Mouse (Mus musculus) forebrain, embryonic 13.5 days (tissue): ENCODE measurements around the gene U2af2. TPM values are rescaled to one million over a fixed set of nuclear protein-coding genes. Genes with fewer than 3 reads are reported as not detected.

Source experiments
- ATAC-seq: fragments of 200-750 bp; cut with Nextera tagmentation; 2 replicates; pipeline ENCODE4 v1.8.0; 2017
- H3K27ac ChIP-seq: fragments of 300-500 bp; sonication (generic); 2 replicates; pipeline ENCODE4 v1.5.1; 2015; ENCODE audit warnings: inconsistent platforms, mild to moderate bottlenecking, moderate library complexity
- H3K27me3 ChIP-seq: fragments of 300-500 bp; sonication (generic); 2 replicates; pipeline ENCODE4 v1.6.1; 2015; ENCODE audit warnings: mild to moderate bottlenecking, inconsistent platforms
- H3K36me3 ChIP-seq: fragments of 300-500 bp; sonication (generic); 2 replicates; pipeline ENCODE4 v1.6.1; 2015; ENCODE audit warnings: mild to moderate bottlenecking, inconsistent platforms; ENCODE audit not compliant: poor library complexity, severe bottlenecking
- H3K4me1 ChIP-seq: fragments of 300-500 bp; sonication (generic); 2 replicates; pipeline ENCODE4 v1.6.1; 2015; ENCODE audit warnings: inconsistent platforms
- H3K4me2 ChIP-seq: fragments of 300-500 bp; sonication (generic); 2 replicates; pipeline ENCODE4 v1.6.1; 2015; ENCODE audit warnings: inconsistent platforms, mild to moderate bottlenecking, moderate library complexity
- H3K4me3 ChIP-seq: fragments of 300-500 bp; sonication (generic); 2 replicates; pipeline ENCODE4 v1.5.1; 2015; ENCODE audit warnings: mild to moderate bottlenecking, inconsistent platforms
- H3K9ac ChIP-seq: fragments of 300-500 bp; sonication (generic); 2 replicates; pipeline ENCODE4 v1.6.1; 2015; ENCODE audit warnings: mild to moderate bottlenecking, inconsistent platforms
- H3K9me3 ChIP-seq: fragments of 300-500 bp; sonication (generic); replicated peaks from 2 replicates; pipeline ENCODE4 v1.6.1; 2016; ENCODE audit warnings: inconsistent platforms
- WGBS: fragments of 180-500 bp; shearing (Covaris S2); methylation state at CpG from one replicate; pipeline ENCODE4 v1.1.7; 2015; 5-methylcytosine and 5-hydroxymethylcytosine counted together
- polyA plus RNA-seq: library from polyadenylated mRNA; unstranded; fragments of >200 nt; fragmentation: Nextera tagmentation; extraction: Ambion mirVana; gene quantifications from 2 replicates; pipeline ENCODE4 v1.2.1, GENCODE M21; 2015

The U2af2 gene
- polyA plus RNA-seq, 1 experiment from 2014 or later: 149 TPM

GRCm38 (mm10) chr7:5020685-5021084 lies 41.3 kb upstream of the U2af2 start:
- WGBS: under 1% methylated on average over 10 of the region's 15 CpGs
- H3K4me2 ChIP-seq: peak overlapping the region; percentile 87
- ATAC-seq: peak; percentile 2; the same call in 1 of the 2 replicates

DNA sequence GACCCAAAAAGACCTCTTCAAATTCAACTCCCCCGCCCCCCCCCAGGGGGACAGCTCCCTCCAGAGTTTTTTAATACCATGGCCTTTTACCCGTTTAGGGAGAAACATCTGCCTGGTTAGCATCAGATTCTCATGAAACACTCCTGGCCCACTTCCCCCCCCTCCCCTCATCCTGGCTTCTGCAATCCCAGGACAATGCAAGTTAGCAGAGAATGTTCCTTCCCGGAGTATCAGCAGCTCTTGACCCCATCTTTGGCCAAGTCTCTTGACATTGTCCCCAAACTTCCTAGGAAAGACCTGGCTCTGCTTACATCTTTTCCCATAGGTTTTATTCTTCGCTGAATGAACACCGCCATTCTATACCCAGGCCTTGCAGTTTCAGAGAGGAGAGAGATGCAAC lies 40.7 kb upstream of the U2af2 start:
- Histone ChIP-seq H3K27ac (peak overlapping the region; percentile 51), H3K9ac (peak overlapping the region; percentile 97), H3K36me3 (peaks cover 41% of the 10 kb centered on the region), H3K9me3 (no peaks in the 10 kb centered on the region), H3K4me1 (peaks cover 16% of the 10 kb centered on the region), H3K4me3 (peak overlapping the region; percentile 88), H3K4me2 (peak overlapping the region; percentile 87), H3K27me3 (no peaks in the 10 kb centered on the region)
- 45% methylated on average over 5 of the region's 5 CpGs for WGBS
- no peak for ATAC-seq

More at GRCm38 (mm10) chr7:5020685-5021084, 41.3 kb upstream of the U2af2 start:
- H3K4me1 ChIP-seq: peaks cover 21% of the 10 kb centered on the region
- no peaks in the 10 kb centered on the region for H3K27me3 ChIP-seq
- peaks cover 38% of the 10 kb centered on the region for H3K36me3 ChIP-seq
- no peaks in the 10 kb centered on the region for H3K9me3 ChIP-seq
- peak overlapping the region; percentile 93 for H3K27ac ChIP-seq
- H3K9ac ChIP-seq: peak overlapping the region; percentile 97
- H3K4me3 ChIP-seq: peak overlapping the region; percentile 88

- H3K9me3 ChIP-seq: peaks cover 28% of the 10 kb centered on the region
- H3K9ac ChIP-seq: no peak overlapping the region
- no peaks in the 10 kb centered on the region for H3K27me3 ChIP-seq
- H3K4me2 ChIP-seq: no peak overlapping the region
- no peaks in the 10 kb centered on the region for H3K4me1 ChIP-seq
- H3K27ac ChIP-seq: no peak overlapping the region
- ATAC-seq: no peak
- no peak overlapping the region for H3K4me3 ChIP-seq
- peaks cover 83% of the 10 kb centered on the region for H3K36me3 ChIP-seq
- 98% methylated on average over 22 of the region's 22 CpGs for whole genome bisulfite sequencing
Observed at GRCm38 (mm10) chr7:5029543-5029942, 32.4 kb upstream of the U2af2 start.

DNA sequence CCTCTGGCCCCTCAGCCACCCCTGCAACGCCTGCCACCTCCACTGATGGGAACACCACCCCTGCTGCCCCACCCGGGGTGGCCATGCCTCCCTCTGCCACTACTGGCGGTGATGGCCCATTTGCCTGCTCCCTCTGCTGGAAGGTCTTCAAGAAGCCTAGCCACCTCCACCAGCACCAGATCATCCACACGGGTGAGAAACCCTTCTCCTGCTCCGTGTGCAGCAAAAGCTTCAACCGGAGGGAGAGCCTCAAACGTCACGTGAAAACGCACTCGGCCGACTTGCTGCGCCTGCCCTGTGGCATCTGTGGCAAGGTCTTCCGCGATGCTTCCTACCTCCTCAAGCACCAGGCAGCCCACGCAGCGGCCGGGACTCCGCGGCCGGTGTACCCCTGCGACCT lies 32.0 kb upstream of the U2af2 start:
- no peak for ATAC-seq
- no peaks in the 10 kb centered on the region for H3K27me3 ChIP-seq
- H3K9ac ChIP-seq: no peak overlapping the region
- peaks cover 28% of the 10 kb centered on the region for H3K9me3 ChIP-seq
- H3K36me3 ChIP-seq: peaks cover 87% of the 10 kb centered on the region
- no peak overlapping the region for H3K27ac ChIP-seq
- H3K4me1 ChIP-seq: no peaks in the 10 kb centered on the region
- H3K4me3 ChIP-seq: no peak overlapping the region
- WGBS: 94% methylated on average over 21 of the region's 21 CpGs
- no peak overlapping the region for H3K4me2 ChIP-seq

GRCm38 (mm10) chr7:5030554-5031275 lies 31.2 kb upstream of the U2af2 start:
- no peak for ATAC-seq
- H3K27ac ChIP-seq: no peak overlapping the region
- peaks cover 95% of the 10 kb centered on the region for H3K36me3 ChIP-seq
- H3K4me3 ChIP-seq: peak overlapping the region; percentile 12; the same call in 1 of the 2 replicates
- H3K27me3 ChIP-seq: no peaks in the 10 kb centered on the region
- no peak overlapping the region for H3K4me2 ChIP-seq
- 87% methylated on average over 63 of the region's 63 CpGs for WGBS
- H3K9me3 ChIP-seq: peaks cover 28% of the 10 kb centered on the region
- no peak overlapping the region for H3K9ac ChIP-seq
- no peaks in the 10 kb centered on the region for H3K4me1 ChIP-seq

GRCm38 (mm10) chr7:5031496-5031895 lies 30.4 kb upstream of the U2af2 start:
- no peak overlapping the region for H3K4me2 ChIP-seq
- H3K9ac ChIP-seq: no peak overlapping the region
- H3K4me1 ChIP-seq: no peaks in the 10 kb centered on the region
- peaks cover 28% of the 10 kb centered on the region for H3K9me3 ChIP-seq
- no peak for ATAC-seq
- WGBS: 81% methylated on average over 46 of the region's 46 CpGs
- H3K4me3 ChIP-seq: no peak overlapping the region
- no peaks in the 10 kb centered on the region for H3K27me3 ChIP-seq
- H3K27ac ChIP-seq: no peak overlapping the region
- H3K36me3 ChIP-seq: peaks cover 96% of the 10 kb centered on the region

GRCm38 (mm10) chr7:5033818-5034217 lies 28.1 kb upstream of the U2af2 start, which contains the start of gene 4632433K11Rik:
TSS of gene 4632433K11Rik (plus strand) at chr7:5034118.
- H3K4me3 ChIP-seq: no peak within 1 kb of the TSS
- peaks cover 76% of the 10 kb centered on the region for H3K36me3 ChIP-seq
- H3K4me2 ChIP-seq: no peak within 1 kb of the TSS
- 92% methylated on average over 3 of the region's 3 CpGs for WGBS
- H3K9me3 ChIP-seq: peaks cover 28% of the 10 kb centered on the region
- no peak within 1 kb of the TSS for H3K9ac ChIP-seq
- H3K27ac ChIP-seq: no peak within 1 kb of the TSS
- no peak for ATAC-seq
- 0 out of 2 replicates have a peak, but pooled peaks cover 4% of the 10 kb centered on the region for H3K4me1 ChIP-seq
- no peaks in the 10 kb centered on the region for H3K27me3 ChIP-seq

GRCm38 (mm10) chr7:5035628-5036027 lies 26.3 kb upstream of the U2af2 start:
- H3K36me3 ChIP-seq: peaks cover 58% of the 10 kb centered on the region
- no peak for ATAC-seq
- WGBS: 99% methylated on average over 17 of the region's 17 CpGs

GRCm38 (mm10) chr7:5036136-5036535 lies 25.8 kb upstream of the U2af2 start:
- Histone ChIP-seq H3K4me2 (no peak overlapping the region), H3K9me3 (peaks cover 9% of the 10 kb centered on the region), H3K4me3 (no peak overlapping the region), H3K27ac (no peak overlapping the region), H3K36me3 (peaks cover 54% of the 10 kb centered on the region), H3K27me3 (no peaks in the 10 kb centered on the region), H3K9ac (no peak overlapping the region), H3K4me1 (peaks cover 9% of the 10 kb centered on the region; the same call in 1 of the 2 replicates)
- no peak for ATAC-seq
- 93% methylated on average over 9 of the region's 9 CpGs for WGBS

More at GRCm38 (mm10) chr7:5035628-5036027, 26.3 kb upstream of the U2af2 start:
- Histone ChIP-seq H3K4me2 (no peak overlapping the region), H3K9ac (no peak overlapping the region), H3K9me3 (peaks cover 14% of the 10 kb centered on the region), H3K27ac (no peak overlapping the region), H3K4me3 (no peak overlapping the region), H3K4me1 (peaks cover 9% of the 10 kb centered on the region; the same call in 1 of the 2 replicates), H3K27me3 (no peaks in the 10 kb centered on the region)

GRCm38 (mm10) chr7:5037026-5037425 lies 24.9 kb upstream of the U2af2 start:
- 91% methylated on average over 7 of the region's 7 CpGs for WGBS
- Histone ChIP-seq H3K27ac (no peak overlapping the region), H3K27me3 (no peaks in the 10 kb centered on the region), H3K9ac (no peak overlapping the region), H3K4me2 (0 out of 2 replicates have a peak overlapping the region, but pooled peaks have one; percentile 59), H3K9me3 (no peaks in the 10 kb centered on the region), H3K36me3 (peaks cover 48% of the 10 kb centered on the region), H3K4me3 (no peak overlapping the region), H3K4me1 (peaks cover 9% of the 10 kb centered on the region; the same call in 1 of the 2 replicates)
- no peak for ATAC-seq

DNA sequence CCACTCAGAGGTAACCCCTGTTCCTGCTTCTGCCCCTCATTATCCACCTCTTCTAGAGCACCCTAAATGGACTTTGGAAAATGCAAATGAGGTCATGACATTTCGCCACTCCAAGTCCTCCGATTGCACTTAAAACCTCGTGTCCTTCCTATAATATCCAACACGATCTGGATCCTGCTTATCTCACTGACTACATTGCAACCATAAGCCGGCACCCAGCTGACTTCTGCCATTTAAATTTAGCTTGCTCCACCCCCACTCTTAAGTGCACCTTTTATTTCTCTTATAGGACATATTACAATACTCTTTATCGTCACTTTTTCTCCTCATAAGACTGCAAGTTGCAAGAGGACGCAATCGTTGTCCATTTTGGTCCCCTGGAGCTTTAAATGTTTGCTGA lies 24.5 kb upstream of the U2af2 start:
- no peak overlapping the region for H3K9ac ChIP-seq
- H3K9me3 ChIP-seq: no peaks in the 10 kb centered on the region
- peak overlapping the region; percentile 59 for H3K4me2 ChIP-seq
- H3K4me1 ChIP-seq: peaks cover 9% of the 10 kb centered on the region; the same call in 1 of the 2 replicates
- H3K36me3 ChIP-seq: peaks cover 44% of the 10 kb centered on the region
- peak overlapping the region; percentile 64 for H3K4me3 ChIP-seq
- no peaks in the 10 kb centered on the region for H3K27me3 ChIP-seq
- ATAC-seq: no peak
- WGBS: 89% methylated on average over 8 of the region's 8 CpGs
- H3K27ac ChIP-seq: peak overlapping the region; percentile 88

DNA sequence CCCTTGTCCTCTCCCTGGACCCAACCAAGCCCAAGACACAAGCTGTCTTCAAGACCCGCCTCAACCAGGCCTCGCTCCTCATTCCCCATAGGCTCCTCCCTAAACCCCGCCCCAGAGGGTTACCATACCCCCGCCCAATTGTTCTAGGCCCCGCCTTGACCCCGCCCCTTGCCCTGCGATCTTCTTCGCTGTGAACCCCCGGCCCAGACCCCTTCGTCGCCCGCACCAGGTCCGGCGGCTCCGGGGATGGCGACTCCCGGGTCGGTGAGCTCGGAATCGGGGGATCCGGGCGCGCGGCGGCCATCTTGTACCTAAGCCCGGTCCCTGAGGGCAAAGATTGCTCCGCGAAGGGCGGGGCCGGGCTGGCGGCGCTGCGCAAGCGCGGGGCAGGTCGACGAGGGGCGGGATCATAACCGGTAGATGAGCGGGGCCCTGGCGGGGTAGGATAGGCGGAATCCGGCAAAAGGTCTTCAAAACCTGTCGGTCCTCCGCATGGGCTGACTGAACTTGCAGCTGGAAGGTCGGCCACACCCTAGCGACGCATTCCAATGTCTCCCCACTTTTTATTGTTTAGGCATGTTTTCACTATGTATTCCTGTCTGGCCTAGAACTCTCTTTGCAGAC lies 23.7 kb upstream of the U2af2 start, which contains the start of gene Zfp784:
Gene Zfp784 (minus strand): TSS at position 338 of the 624 bp plus-strand sequence.
- no peaks in the 10 kb centered on the region for H3K27me3 ChIP-seq
- H3K4me1 ChIP-seq: peaks cover 9% of the 10 kb centered on the region; the same call in 1 of the 2 replicates
- H3K9ac ChIP-seq: peak within 1 kb of the TSS; percentile 72
- H3K36me3 ChIP-seq: peaks cover 36% of the 10 kb centered on the region
- under 1% methylated on average over 48 of the region's 48 CpGs for WGBS
- peak within 1 kb of the TSS; percentile 88 for H3K27ac ChIP-seq
- ATAC-seq: peak; percentile 97
- H3K4me3 ChIP-seq: peak within 1 kb of the TSS; percentile 64
- peak within 1 kb of the TSS; percentile 59 for H3K4me2 ChIP-seq
- H3K9me3 ChIP-seq: no peaks in the 10 kb centered on the region
